ENCODE assay signal across 21 mouse cellular contexts in genomic region chr1:74939762-74940161, GRCm38 (mm10). TPM values are rescaled to one million over a fixed set of nuclear protein-coding genes. Genes with fewer than 3 reads are reported as not detected.
DNase-seq lines count a peak whose midpoint lies in the region; ATAC-seq and TF ChIP-seq lines count a peak whose summit lies in the region.
"Had no signal": no experiment of that assay in that cellular context is flagged by ENCODE, and none has a peak within 500 bp of the region (broad histone marks: within the 10 kb centered on the region; RNA-seq: fewer than 3 reads in every experiment).

No protein-coding gene starts in this region.

- H3K36me3 ChIP-seq in lung, embryonic 14.5 days (ENCODE audit: insufficient read depth): no peaks in the 10 kb centered on the region
- no peaks in the 10 kb centered on the region for H3K36me3 ChIP-seq in limb, embryonic 10.5 days
- H3K36me3 ChIP-seq: embryonic facial prominence, embryonic 12.5 days; G1E; heart, embryonic 15.5 days; hindbrain, embryonic 15.5 days; lung, embryonic 15.5 days; midbrain, embryonic 12.5 days had no signal

- H3K4me1 ChIP-seq in lung, embryonic 14.5 days (ENCODE audit: insufficient read depth): no peaks in the 10 kb centered on the region
- H3K4me1 ChIP-seq in limb, embryonic 10.5 days: no peaks in the 10 kb centered on the region
- H3K4me1 ChIP-seq: embryonic facial prominence, embryonic 12.5 days; heart, embryonic 15.5 days; hindbrain, embryonic 15.5 days; midbrain, embryonic 12.5 days had no signal

- H3K9ac ChIP-seq in lung, embryonic 14.5 days: no peak overlapping the region
- H3K9ac ChIP-seq: embryonic facial prominence, embryonic 12.5 days; heart, embryonic 15.5 days; hindbrain, embryonic 15.5 days; lung, embryonic 15.5 days; midbrain, embryonic 12.5 days had no signal

- H3K27ac ChIP-seq in lung, embryonic 14.5 days (ENCODE audit: low read depth): no peak overlapping the region
- H3K27ac ChIP-seq in limb, embryonic 10.5 days: no peak overlapping the region
- H3K27ac ChIP-seq: embryonic facial prominence, embryonic 12.5 days; heart, embryonic 15.5 days; hindbrain, embryonic 15.5 days; lung, embryonic 15.5 days; midbrain, embryonic 12.5 days had no signal

- TF ChIP-seq CTCF in lung, embryonic 14.5 days (IDR thresholded peaks at IDR 0.05; ENCODE audit: low read depth): no peak

- peaks cover 5% of the 10 kb centered on the region; the same call in 1 of the 2 replicates for H3K27me3 ChIP-seq in lung, embryonic 14.5 days (ENCODE audit: insufficient read depth, low read length)
- peaks cover 64% of the 10 kb centered on the region for H3K27me3 ChIP-seq in limb, embryonic 10.5 days (ENCODE audit: low read depth, poor library complexity, severe bottlenecking)

- no peaks in the 10 kb centered on the region for H3K9me3 ChIP-seq in lung, embryonic 14.5 days (ENCODE audit: low read depth, low read length)
- no peaks in the 10 kb centered on the region for H3K9me3 ChIP-seq in limb, embryonic 10.5 days (replicated peaks)
- H3K9me3 ChIP-seq: embryonic facial prominence, embryonic 12.5 days; G1E; heart, embryonic 15.5 days; hindbrain, embryonic 15.5 days; lung, embryonic 15.5 days; midbrain, embryonic 12.5 days had no signal

- WGBS in lung, embryonic 14.5 days: 1% methylated on average over 3 of the region's 3 CpGs
- 3% methylated on average over 3 of the region's 3 CpGs for WGBS in limb, embryonic 10.5 days

- DNase-seq in adrenal gland, postnatal 14 days: peak; percentile 39
- DNase-seq in adrenal gland, adult 2 months: no peak
- peak; percentile 52 for DNase-seq in lung, embryonic 14.5 days
- DNase-seq in lung, adult 18-20 months: no peak
- DNase-seq in R1 (ENCODE audit: low read depth, low spot score): peak; percentile 28
- peak; percentile 53 for DNase-seq in limb, embryonic 10.5 days (ENCODE audit: low spot score)
- no peak for DNase-seq in spleen, postnatal 10 days (ENCODE audit: low spot score in 2 of 2)
- DNase-seq in frontal cortex, postnatal 25 days (ENCODE audit: low spot score in 2 of 2): no peak
- DNase-seq: B cell, adult 2 months; cerebellum, adult 8-10 months; right cerebral cortex, postnatal 4 days had no signal

- ATAC-seq in lung, embryonic 14.5 days (ENCODE audit: insufficient read depth): no peak

- H3K4me3 ChIP-seq in lung, embryonic 14.5 days (ENCODE audit: low read depth, low read length): no peak overlapping the region
- no peak overlapping the region for H3K4me3 ChIP-seq in limb, embryonic 10.5 days
- H3K4me3 ChIP-seq: embryonic facial prominence, embryonic 12.5 days; heart, embryonic 15.5 days; hindbrain, embryonic 15.5 days; lung, embryonic 15.5 days; midbrain, embryonic 12.5 days had no signal

- no peak overlapping the region for H3K4me2 ChIP-seq in lung, embryonic 14.5 days
- H3K4me2 ChIP-seq: embryonic facial prominence, embryonic 12.5 days; heart, embryonic 15.5 days; hindbrain, embryonic 15.5 days; lung, embryonic 15.5 days; midbrain, embryonic 12.5 days had no signal

RNA-seq across cellular contexts. Expression of gene Cfap65, which starts 4.4 kb away (rescaled TPM):
- total RNA-seq in adrenal gland, postnatal 14 days (2021): not detected in 2 replicates
- total RNA-seq in adrenal gland, adult 2 months (2021): under 1 TPM in 1 of 2 experiments, not detected in 1; 0.07 TPM
- polyA plus RNA-seq in adrenal gland, adult 2 months (2012; rRNA removed): 0.02 and 0.04 TPM in 2 replicates
- polyA plus RNA-seq in lung, embryonic 14.5 days (2014; fragmentation: Nextera tagmentation; extraction: Ambion mirVana): 0.05 and 0.14 TPM in 2 replicates
- polyA plus RNA-seq in limb, embryonic 10.5 days (2016; fragmentation: Nextera tagmentation; extraction: Ambion mirVana): not detected in 2 replicates
- total RNA-seq: gastrocnemius, postnatal 4 days had no signal
- polyA plus RNA-seq: G1E; heart, embryonic 15.5 days; limb, embryonic 14.5 days had no signal

RNA-seq across cellular contexts. Expression of gene Ihh, which starts 11.7 kb away (rescaled TPM):
- total RNA-seq in adrenal gland, postnatal 14 days (2021): 0.22 TPM in 1 of 2 replicates, not detected in the other
- total RNA-seq in adrenal gland, adult 2 months (2021): under 1 TPM in 1 of 2 experiments, not detected in 1; 0.31 TPM
- 0.03 and 0.32 TPM in 2 replicates for polyA plus RNA-seq in adrenal gland, adult 2 months (2012; rRNA removed)
- polyA plus RNA-seq in lung, embryonic 14.5 days (2014; fragmentation: Nextera tagmentation; extraction: Ambion mirVana): 0.12 and 0.14 TPM in 2 replicates
- polyA plus RNA-seq in limb, embryonic 10.5 days (2016; fragmentation: Nextera tagmentation; extraction: Ambion mirVana): 0.08 and 0.11 TPM in 2 replicates

RNA-seq across cellular contexts. Expression of gene Cryba2, which starts 46.8 kb away (rescaled TPM):
- 0.44 and 1.2 TPM in 2 replicates for total RNA-seq in adrenal gland, postnatal 14 days (2021)
- total RNA-seq in adrenal gland, adult 2 months (2021): 1 to 10 TPM in 1 of 2 experiments, under 1 TPM in 1; 0.52 to 1.8 TPM
- polyA plus RNA-seq in adrenal gland, adult 2 months (2012; rRNA removed): 0.55 and 0.85 TPM in 2 replicates
- not detected in 2 replicates for polyA plus RNA-seq in lung, embryonic 14.5 days (2014; fragmentation: Nextera tagmentation; extraction: Ambion mirVana)
- not detected in 2 replicates for polyA plus RNA-seq in limb, embryonic 10.5 days (2016; fragmentation: Nextera tagmentation; extraction: Ambion mirVana)
- total RNA-seq: G1E; gastrocnemius, postnatal 4 days had no signal
- polyA plus RNA-seq: G1E; heart, embryonic 15.5 days; limb, embryonic 14.5 days; lung, embryonic 15.5 days; midbrain, embryonic 12.5 days had no signal

RNA-seq across cellular contexts. Expression of gene Fev, which starts 54.5 kb away (rescaled TPM):
- total RNA-seq in adrenal gland, postnatal 14 days (2021): 1.0 and 1.8 TPM in 2 replicates
- 1 to 10 TPM; 1.3 to 2.0 TPM for total RNA-seq in adrenal gland, adult 2 months (2021)
- polyA plus RNA-seq in adrenal gland, adult 2 months (2012; rRNA removed): 1.8 and 3.1 TPM in 2 replicates
- polyA plus RNA-seq in lung, embryonic 14.5 days (2014; fragmentation: Nextera tagmentation; extraction: Ambion mirVana): not detected in 2 replicates
- polyA plus RNA-seq in limb, embryonic 10.5 days (2016; fragmentation: Nextera tagmentation; extraction: Ambion mirVana): not detected in 2 replicates
- total RNA-seq: gastrocnemius, postnatal 4 days; left cerebral cortex, adult 18-20 months had no signal
- polyA plus RNA-seq: frontal cortex, adult 2 months; G1E; lung, embryonic 15.5 days had no signal

Comparison
In these comparisons a context has a peak if more than half of its experiments do, and no peak if none do; other contexts are left out.
1. DNase-seq: peak in adrenal gland, postnatal 14 days (single experiment), lung, embryonic 14.5 days (single experiment), R1 (single experiment) and limb, embryonic 10.5 days (single experiment); none in adrenal gland, adult 2 months (single experiment), lung, adult 18-20 months (0 of 2), spleen, postnatal 10 days (0 of 2) and frontal cortex, postnatal 25 days (0 of 2).